Mouse (Mus musculus) bone marrow macrophage, adult 2 months (primary cell): Measurements from ENCODE around the gene Csdc2.

ENCODE experiments used
- CTCF ChIP-seq: IDR thresholded peaks from 2 replicates; pipeline ENCODE4 v1.5.1; 2012; ENCODE audit warnings: low read depth, mild to moderate bottlenecking, low read length, moderate library complexity
- POLR2A ChIP-seq: IDR thresholded peaks from 2 replicates; pipeline ENCODE4 v1.6.1; 2012; ENCODE audit warnings: mild to moderate bottlenecking, low read depth, low read length, borderline replicate concordance

GRCm38 (mm10) chr15:81897607-81898285, 38.8 kb upstream of the Csdc2 start:
- TF ChIP-seq POLR2A (no peak), CTCF (no peak)
